Mouse (Mus musculus): Measurements from ENCODE around the gene Tspan2.

Tspan2 gene

DNA sequence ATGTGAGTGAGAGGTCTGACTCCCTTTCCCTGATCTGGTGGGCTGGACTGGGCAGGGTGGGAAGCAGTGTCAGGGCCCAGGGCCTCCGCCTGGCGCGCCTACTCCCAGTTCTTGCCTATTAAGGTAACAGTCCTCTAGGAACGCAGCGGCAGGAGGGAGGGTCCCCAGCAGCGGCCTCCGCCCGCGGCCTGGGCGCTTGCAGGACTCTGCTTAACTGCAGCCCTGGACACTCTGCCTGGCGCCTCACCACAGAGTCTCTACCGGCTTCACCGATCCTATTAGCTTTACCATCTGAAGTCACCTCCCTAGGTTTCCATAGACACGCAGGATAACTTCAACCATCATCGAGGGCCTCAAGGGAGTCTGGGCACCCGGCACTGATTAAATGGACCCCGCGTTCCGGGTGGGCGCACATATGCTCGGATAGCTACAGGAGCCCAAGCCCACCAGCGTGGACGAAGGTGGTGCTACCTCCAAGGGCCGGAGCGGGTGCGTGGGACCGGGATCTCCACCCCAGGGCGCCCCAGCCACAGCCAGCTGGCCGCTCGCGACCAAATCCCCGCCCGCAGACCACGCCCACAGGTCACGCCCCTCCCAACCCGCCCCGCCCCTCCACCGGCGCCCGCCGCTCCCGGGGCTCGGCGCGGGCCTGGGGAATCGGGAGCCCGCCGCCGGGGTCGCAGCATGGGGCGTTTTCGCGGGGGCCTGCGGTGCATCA, at the start of gene Tspan2:
TSS of gene Tspan2 (plus strand) at position 217 of the 718 bp plus-strand sequence.
- peak; percentile 52 for DNase-seq

GRCm38 (mm10) chr3:102686861-102687260, 47.5 kb upstream of the Tspan2 start:
- no peak for DNase-seq

GRCm38 (mm10) chr3:102687852-102688251, 46.5 kb upstream of the Tspan2 start:
- DNase-seq, result no peak

- peak; percentile 36 for DNase-seq
These were observed 42.4 kb upstream of the Tspan2 start for GRCm38 (mm10) chr3:102691802-102692484.

DNA sequence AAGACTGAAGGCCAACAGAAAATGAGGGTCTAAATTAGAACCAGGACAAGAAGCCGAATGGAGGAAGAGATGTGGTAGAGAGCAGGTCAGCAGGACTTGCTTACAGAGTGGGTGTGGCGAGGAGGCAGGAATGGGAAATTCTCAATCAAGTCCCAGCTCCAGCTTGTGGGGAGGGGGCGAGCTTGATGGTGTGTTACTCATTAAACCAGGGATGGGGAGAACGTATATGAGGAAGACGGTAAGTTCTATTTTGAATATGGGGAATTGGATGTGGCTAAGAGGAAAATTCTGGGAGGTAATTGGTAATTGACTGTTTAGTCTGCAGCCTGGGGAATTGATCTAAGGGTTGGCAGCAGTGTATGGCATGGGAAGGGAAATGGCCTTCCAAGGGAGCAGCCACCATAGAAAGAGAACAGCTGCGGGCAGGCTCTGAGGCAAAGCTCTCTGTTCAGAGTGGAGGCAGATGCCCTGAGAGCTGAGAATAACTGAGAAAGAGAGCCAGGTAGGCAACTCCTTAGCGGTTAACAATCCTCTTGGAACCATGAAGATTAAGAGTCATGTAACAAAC, 41.5 kb upstream of the Tspan2 start:
- no peak for DNase-seq

DNA sequence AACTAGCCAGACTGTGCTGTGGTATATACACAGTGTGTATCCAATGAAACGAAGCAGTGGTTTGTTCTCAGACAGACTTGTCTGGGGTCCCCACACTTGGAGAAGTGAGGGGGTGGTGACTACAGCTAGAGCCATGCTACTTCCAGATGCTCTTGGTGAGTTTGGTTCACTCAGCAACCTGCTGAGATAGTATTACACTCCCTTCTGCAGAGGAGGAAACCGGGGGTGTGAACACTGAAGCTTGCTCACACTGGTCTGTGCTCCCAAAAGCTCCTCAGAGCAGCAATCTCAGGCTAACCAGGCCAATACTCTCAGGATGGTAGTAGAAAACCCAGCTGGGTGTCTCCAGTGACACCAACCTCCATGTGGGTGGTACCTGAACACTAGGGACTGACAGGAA, 36.2 kb upstream of the Tspan2 start:
- no peak for DNase-seq

- no peak for DNase-seq
These were observed 33.0 kb upstream of the Tspan2 start for GRCm38 (mm10) chr3:102701303-102701702.

GRCm38 (mm10) chr3:102701902-102702544, 32.3 kb upstream of the Tspan2 start:
- DNase-seq, result peak; percentile 26

DNA sequence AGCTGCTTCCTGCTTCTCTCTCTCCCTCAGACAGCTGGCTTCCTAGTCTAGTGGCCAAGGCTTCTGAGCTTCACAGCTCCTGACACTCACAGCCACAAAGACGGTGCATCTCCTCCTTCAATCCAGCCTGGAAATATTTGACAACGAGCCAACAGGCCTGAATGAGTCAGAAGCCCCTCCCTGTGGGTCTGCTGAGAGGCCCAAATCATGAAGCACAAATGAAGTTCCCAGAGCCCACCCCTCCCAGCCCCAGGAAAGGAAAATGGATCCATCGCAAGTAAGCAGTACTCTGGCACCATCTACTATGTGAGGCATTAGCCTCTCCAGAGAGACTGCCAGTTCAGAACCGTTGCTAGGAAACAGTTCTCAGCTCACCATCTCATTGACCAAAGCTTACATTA, 30.3 kb upstream of the Tspan2 start:
- DNase-seq, result no peak

DNA sequence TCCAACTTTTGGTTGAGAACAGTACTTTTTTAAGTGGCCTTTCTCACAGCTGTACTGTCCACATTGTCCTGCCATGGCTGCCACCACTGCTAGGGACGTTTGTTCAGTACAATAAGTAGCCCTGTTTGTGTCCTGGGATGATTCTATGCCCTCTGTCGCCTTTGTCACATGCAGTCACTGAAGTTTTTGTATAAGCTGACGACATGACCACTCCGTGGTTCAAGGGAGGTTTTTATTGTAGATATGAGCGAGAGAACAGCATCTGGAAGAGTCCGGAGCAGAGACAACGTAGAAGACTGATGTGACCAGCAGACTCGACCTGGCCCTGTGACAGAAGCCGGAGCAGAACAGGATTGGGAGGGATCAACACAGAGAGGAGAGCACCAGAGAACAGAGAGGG, 25.7 kb upstream of the Tspan2 start:
- no peak for DNase-seq

GRCm38 (mm10) chr3:102715066-102715584, 19.2 kb upstream of the Tspan2 start:
- DNase-seq, result peak; percentile 79

- no peak for DNase-seq
These were observed 18.5 kb upstream of the Tspan2 start for GRCm38 (mm10) chr3:102715839-102716238.

GRCm38 (mm10) chr3:102717586-102718285, 16.6 kb upstream of the Tspan2 start:
- DNase-seq, result no peak

GRCm38 (mm10) chr3:102723154-102723553, 11.2 kb upstream of the Tspan2 start:
- DNase-seq, result no peak

DNA sequence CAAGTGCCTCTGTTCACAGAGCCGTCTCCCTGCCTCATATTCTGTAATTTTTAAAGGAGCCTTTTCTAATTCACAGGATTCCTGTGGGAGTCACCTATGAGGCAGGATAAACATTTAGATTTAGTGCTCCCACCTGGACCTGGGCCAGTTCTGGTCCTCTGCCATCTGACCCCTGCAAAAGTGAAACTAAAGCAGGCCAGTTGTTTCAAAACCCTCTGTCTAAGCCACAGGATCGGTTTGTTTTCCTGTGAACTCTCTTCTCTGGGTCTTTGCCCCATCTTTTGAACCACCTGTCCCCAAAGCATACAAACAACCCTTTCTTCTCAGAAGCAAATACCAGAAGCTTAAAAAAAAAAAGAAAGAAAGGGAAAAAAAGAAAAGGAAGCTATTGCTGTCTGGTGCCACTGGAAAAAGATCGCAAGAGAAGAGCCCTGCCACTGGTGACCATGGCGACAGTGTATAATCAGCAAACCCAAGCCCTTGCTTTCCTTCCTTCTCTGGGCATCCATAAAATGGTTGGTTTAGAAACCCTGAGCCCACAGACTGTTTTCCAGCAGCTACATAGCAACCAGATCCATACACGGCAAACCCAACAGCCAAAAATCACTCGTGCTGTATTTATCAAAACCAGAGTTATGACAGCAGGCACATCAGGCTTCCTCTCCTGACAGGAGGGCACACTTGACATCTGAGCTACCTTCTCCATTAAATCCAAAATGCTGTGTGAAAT, 10.3 kb upstream of the Tspan2 start:
- DNase-seq, result no peak

DNA sequence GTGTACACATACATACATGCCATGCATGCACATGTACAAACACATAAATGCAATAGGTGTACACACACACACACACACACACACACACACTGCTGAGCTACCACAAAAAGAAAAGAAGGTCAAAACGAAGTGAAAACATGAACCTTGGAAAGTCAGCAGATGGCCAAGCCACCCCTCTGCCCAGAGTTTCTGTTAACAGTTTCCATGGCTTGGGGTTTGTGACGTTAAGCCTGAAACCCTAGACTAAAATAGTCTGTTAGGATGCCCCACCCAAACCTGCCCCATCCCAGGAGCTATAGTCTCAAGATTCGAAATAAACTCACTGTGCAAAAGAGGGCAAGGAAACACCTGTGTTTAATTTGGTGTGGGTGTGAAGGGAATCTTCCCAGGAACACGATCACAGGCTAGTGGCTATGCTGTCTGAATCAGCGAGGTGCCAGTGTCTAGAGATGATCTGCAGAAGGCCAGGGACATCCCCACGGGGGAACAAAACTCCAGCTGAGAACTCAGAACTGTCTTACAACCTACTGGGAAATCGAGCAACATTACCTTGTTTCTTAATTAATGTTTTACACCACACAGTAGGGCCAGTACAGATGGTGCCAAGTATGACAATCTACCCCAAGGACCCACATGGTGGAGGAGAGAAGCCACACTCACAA, 9.4 kb upstream of the Tspan2 start:
- DNase-seq, result no peak

- DNase-seq, result no peak
These were observed 4.9 kb upstream of the Tspan2 start for GRCm38 (mm10) chr3:102729416-102729815.

GRCm38 (mm10) chr3:102731112-102731511, 3.2 kb upstream of the Tspan2 start:
- no peak for DNase-seq

DNA sequence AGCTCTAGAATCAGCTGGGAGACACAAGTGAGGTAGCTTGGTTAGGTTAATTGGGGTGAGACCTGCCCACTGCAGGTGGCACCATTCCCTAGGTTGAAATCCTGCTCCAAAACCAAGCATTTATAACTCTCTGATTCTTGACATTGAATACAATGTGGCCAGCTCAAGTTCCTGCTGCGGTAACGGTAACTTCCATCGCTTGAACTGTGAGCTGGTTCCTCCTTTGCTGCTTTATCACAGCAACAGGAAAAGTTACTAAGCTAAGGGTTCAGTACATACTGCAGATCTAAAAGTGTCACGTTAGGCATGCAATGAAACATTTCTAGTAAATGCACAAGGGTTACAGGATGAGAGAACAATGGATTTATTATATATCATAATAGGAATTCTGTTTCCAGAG, 1.7 kb upstream of the Tspan2 start:
- DNase-seq, result no peak

DNA sequence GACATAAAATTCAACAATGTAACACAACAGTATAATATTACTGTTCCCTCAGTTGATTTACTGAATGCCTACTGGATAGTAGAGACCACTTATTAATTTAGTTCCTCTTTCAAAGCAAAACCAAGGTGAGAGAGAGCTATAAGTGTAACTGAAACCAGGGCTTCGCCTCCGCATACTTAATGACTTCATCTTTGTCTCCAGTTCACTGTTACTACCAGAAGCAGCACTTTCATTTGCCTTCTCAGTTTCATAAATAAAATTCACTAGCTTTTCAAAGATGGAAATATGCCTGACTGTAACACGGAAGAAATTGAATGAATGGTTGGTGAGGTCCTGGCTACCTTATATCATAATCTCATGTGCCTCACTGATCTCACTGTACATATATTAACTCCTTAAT, 1.3 kb upstream of the Tspan2 start:
- DNase-seq, result no peak

GRCm38 (mm10) chr3:102733936-102734312, 405 bp upstream of the Tspan2 start:
- DNase-seq, result no peak

Data from cerebellum, adult 9-10 months (tissue).